Mouse (Mus musculus) cortical plate, adult 2 months (tissue): ENCODE data around the gene Pop4. TPM values are rescaled to one million over a fixed set of nuclear protein-coding genes. Genes with fewer than 3 reads are reported as not detected.

ENCODE experiments used
- H3K27ac ChIP-seq: fragments of 200-500 bp; 2 replicates; pipeline ENCODE4 v1.5.1; 2012; ENCODE audit warnings: low read length, control low read depth, inconsistent platforms; ENCODE audit not compliant: insufficient read depth
- H3K4me1 ChIP-seq: fragments of 200-500 bp; 2 replicates; pipeline ENCODE4 v1.6.1; 2011; ENCODE audit warnings: low read length; ENCODE audit not compliant: control insufficient read depth, insufficient read depth
- H3K4me3 ChIP-seq: fragments of 200-500 bp; 2 replicates; pipeline ENCODE4 v1.5.1; 2011; ENCODE audit warnings: mild to moderate bottlenecking, low read length, control low read depth; ENCODE audit not compliant: insufficient read depth
- CTCF ChIP-seq: fragments of 200-500 bp; IDR thresholded peaks from 2 replicates; pipeline ENCODE4 v1.5.1; 2011; ENCODE audit warnings: mild to moderate bottlenecking, control low read depth, low read length; ENCODE audit not compliant: insufficient read depth; ENCODE audit errors: extremely low read depth
- POLR2A ChIP-seq: fragments of 200-500 bp; IDR thresholded peaks from 2 replicates; pipeline ENCODE4 v1.6.1; 2011; ENCODE audit warnings: mild to moderate bottlenecking, low read length, control low read depth; ENCODE audit not compliant: insufficient read depth; ENCODE audit errors: extremely low read depth
- polyA plus RNA-seq: library from polyadenylated mRNA; depleted of rRNA; stranded (reverse); fragments of >200 nt; gene quantifications from 2 replicates; pipeline ENCODE4 v1.2.3, GENCODE M21; 2012

Pop4 gene
- polyA plus RNA-seq, 1 experiment = 31.7 TPM

DNA sequence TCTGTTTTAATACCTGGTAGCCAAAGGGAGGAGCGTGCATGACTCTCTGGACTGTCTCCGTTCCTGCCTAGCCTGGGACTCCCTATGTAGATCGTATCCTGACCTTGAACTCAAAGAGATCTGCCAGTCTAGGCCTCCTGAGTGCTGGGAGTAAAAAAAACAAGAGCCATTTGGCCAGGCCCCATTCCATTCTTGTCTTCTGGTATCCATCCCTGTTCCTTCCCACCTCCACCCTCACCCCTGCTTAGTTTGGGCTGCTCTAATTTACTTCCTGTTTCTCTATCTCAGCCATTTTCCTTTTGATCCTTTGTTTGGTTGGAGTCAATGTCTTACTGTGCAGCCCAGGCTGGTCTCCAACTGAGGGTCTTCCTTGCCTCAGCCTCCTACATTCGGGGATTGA is 28.8 kb downstream of the Pop4 start:
- no peak overlapping the region for H3K27ac ChIP-seq
- H3K4me3 ChIP-seq = no peak overlapping the region
- TF ChIP-seq POLR2A (no peak), CTCF (no peak)
- no peaks in the 10 kb centered on the region for H3K4me1 ChIP-seq

DNA sequence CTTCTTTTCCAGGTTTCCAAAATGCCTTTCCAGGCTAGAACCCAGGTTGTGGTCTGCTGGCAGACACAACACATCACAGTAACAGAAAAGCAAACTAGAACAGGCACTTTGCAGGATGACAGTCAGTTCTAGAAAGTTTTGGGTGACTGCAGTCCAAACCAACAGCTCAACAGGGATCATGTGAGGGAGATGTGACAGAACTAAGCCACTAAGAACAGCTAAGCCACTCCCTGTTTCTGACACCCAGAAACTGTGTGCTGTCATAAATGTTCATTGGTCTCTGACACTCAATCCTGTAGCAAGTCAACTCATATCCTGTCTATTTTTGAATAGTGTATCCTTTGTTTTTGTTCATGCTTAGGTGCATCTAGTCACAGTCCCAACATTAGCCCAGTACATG is 34.1 kb downstream of the Pop4 start:
- no peak overlapping the region for H3K27ac ChIP-seq
- H3K4me3 ChIP-seq = no peak overlapping the region
- H3K4me1 ChIP-seq = no peaks in the 10 kb centered on the region
- TF ChIP-seq CTCF = no peak
- TF ChIP-seq POLR2A = no peak

DNA sequence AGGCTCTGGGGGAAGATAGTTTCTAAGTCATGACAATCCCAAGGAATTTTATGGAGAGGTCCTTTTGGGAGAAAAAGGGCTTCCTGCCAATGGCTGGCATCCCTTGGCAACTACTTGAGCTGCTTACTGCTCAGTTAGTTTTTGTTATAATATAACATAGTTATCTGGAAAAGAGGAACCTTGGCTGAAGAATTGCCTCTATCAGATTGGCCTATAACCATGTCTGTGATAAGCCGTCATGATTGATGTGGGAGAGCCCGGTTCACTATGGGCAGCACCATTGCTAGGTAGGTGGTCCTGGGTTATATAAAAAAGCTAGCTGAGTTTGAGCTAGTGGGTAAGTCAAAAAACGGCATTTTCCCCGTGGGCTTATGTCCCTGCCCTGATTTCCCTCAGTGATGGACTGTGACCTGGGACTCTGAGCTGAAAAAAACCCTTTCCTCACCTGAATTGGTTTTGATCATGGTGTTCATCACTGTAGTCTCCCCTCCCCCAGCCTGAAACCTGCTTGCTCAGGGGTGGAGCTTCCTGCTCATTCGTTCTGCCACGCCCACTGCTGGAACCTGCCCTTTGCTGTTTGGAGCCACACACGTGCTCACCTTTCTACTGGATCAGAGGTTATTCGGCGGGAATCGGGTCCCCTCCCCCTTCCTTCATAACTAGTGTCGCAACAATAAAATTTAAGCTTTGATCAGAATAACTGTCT is 34.7 kb downstream of the Pop4 start:
- H3K4me3 ChIP-seq = no peak overlapping the region
- H3K4me1 ChIP-seq = no peaks in the 10 kb centered on the region
- no peak overlapping the region for H3K27ac ChIP-seq
- TF ChIP-seq POLR2A (no peak), CTCF (no peak)

DNA sequence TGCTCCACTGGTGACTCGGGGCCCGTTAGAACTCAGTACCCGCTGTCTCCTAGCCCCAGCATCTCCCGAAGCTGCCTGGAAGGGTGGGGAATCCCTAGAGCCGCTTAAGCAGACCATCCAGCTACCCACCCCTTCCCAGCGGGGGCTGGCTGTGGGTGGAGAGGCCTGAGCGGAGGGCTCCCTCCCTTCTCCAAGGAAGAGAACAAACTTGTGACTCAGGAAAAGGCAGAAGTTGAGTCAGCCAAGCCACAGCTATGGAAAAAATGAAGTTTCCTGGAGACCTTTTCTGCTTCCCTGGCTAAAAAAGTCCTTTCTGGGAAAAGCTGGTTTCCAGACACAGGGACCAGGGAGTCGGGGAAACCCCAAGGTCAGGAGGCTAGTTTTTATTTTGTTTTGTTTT is 40.9 kb downstream of the Pop4 start:
- Histone ChIP-seq H3K4me3 (no peak overlapping the region), H3K27ac (no peak overlapping the region), H3K4me1 (no peaks in the 10 kb centered on the region)
- TF ChIP-seq CTCF = no peak
- no peak for TF ChIP-seq POLR2A

DNA sequence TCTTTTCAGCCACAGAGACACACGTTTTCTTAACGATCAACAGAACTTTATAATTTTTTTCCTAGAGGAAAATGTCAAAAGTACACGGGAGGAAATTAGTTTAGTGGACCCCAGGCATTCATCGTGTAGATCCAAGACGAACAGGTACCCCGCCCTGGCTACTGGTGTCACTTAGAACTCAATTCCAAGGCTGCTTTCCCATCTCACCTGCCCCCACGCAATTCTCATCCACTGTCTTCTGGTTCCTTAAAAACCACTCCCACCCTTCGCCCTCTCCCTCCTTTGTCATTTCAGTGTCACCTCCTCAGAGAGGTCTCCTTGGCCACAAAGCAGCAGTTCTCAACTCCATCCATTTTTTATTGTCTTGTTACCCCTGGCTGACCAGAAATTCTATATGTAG is 42.9 kb downstream of the Pop4 start:
- TF ChIP-seq POLR2A (no peak), CTCF (no peak)
- Histone ChIP-seq H3K4me3 (no peak overlapping the region), H3K27ac (no peak overlapping the region), H3K4me1 (no peaks in the 10 kb centered on the region)

DNA sequence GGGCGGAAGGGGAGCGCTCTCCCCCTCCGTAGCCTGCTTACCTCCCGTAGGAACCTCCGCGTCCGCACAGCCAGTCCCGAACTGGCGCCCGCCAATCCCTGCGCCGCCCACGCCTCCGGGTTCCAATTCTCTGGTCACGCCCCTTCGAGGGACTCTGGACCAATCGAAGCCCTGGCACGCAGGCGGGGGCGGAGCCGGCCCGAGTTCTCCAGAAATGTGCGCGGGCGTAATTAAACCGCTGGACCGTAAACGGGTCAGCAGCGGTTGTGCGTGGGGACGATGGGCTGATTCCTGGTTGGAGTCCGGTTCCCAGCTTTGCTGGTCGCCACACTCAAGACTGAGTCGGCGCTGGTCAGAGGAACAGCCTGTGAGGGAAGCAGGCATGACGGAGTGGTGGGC is 43.3 kb downstream of the Pop4 start, which contains the start of gene Plekhf1:
TSS of gene Plekhf1 (minus strand) at position 117 of the 399 bp plus-strand sequence.
- H3K27ac ChIP-seq = peak within 1 kb of the TSS; percentile 22; the same call in 1 of the 2 replicates
- no peaks in the 10 kb centered on the region for H3K4me1 ChIP-seq
- TF ChIP-seq CTCF = no peak
- 0 out of 2 replicates have a peak, but pooled peaks have one; percentile 32 for TF ChIP-seq POLR2A
- H3K4me3 ChIP-seq = peak within 1 kb of the TSS; percentile 40

DNA sequence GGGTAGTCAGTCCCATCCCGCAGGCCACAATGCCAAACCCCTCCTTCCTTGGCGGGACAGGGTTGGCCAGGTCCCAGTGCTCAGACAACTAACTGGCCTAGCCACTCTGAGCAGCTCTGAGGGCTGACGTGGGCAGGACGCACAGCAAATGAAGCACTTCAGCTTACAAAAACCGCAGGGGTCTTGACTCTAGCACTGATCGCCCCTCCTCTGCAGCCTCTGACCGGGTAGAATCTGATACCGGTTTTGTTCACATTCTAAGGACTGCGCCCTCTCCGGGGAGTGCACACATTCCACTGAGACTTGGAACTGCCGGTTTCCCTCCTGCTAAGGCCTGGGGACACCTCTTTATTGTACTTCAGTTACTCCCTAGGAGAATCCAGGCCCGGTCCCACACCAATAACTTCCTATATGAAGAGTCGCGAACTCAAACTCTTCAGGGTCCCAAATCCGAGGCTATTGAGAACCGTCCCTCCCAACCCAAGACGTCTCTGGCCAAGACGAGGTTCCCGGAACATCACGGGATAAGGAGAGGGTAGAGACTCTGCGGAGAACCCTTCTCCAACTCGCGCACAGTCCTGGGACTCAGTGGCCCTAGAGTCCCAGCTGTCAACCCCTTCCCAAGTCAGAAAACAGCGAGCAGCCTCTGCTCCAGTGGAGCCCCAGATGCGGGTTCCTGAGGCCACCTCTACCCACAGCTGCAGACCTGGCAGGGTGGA is 43.9 kb downstream of the Pop4 start:
- Histone ChIP-seq H3K4me1 (no peaks in the 10 kb centered on the region), H3K27ac (peak overlapping the region; percentile 22; the same call in 1 of the 2 replicates), H3K4me3 (peak overlapping the region; percentile 40)
- TF ChIP-seq POLR2A (0 out of 2 replicates have a peak, but pooled peaks have one; percentile 10), CTCF (no peak)

DNA sequence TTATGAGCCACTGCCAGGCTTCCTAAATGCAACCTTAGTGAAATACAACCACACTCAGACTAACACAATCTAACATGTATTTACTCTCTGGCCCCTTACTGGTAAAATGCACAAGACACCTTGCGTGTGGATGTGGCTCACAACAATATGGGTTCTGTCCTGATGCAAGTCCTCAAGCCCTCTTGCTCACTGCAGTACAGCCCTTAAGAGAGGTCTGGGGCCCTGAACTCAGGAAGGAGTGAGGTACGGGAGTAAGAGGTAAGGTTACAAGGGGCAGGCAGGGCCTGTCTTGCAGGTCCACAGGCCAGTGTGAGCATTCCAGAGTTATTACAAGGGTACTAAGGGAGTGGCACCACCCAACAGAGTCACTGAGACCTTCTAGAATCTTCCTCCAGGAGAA is 45.0 kb downstream of the Pop4 start:
- Histone ChIP-seq H3K4me1 (no peaks in the 10 kb centered on the region), H3K4me3 (no peak overlapping the region; the same call in none of the 2 replicates), H3K27ac (no peak overlapping the region)
- TF ChIP-seq CTCF (no peak), POLR2A (no peak)

DNA sequence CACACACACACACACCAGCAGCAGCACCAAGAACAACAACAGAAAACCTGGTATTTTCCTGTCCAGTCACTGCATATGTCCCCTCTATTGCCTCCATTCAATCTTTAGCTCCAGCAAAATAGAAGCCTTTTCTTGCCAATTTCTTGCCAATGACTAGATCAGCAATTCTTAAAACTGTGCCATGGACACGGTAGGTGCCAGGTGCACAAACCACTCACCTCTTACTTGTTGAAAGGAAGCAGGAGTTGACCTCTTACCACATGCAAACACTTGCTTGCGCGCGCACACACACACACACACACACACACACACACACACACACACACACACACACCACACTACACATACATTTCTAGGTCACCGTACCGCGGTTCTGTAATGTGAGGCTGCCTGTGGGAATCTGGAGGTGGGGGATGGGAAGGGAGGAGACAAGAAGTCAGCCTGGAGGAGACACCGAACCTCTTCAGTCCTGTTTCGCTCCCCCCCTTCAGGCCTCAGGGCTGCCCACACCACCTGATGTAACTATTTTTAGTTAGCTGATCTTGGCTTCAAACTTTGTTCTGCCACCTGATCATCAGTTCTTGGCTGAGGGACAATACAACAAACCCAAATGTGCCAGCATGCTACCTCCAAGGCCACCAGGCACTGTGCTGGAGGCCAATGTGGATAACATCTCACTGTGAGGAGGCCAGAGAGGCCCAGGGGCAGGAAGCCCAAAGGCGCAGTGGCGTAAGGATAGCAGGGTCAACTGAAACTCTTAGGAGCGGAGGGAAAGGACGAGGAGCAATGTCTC is 46.5 kb downstream of the Pop4 start:
- H3K4me1 ChIP-seq = no peaks in the 10 kb centered on the region
- TF ChIP-seq CTCF (no peak), POLR2A (no peak)
- H3K4me3 ChIP-seq = no peak overlapping the region
- H3K27ac ChIP-seq = no peak overlapping the region

DNA sequence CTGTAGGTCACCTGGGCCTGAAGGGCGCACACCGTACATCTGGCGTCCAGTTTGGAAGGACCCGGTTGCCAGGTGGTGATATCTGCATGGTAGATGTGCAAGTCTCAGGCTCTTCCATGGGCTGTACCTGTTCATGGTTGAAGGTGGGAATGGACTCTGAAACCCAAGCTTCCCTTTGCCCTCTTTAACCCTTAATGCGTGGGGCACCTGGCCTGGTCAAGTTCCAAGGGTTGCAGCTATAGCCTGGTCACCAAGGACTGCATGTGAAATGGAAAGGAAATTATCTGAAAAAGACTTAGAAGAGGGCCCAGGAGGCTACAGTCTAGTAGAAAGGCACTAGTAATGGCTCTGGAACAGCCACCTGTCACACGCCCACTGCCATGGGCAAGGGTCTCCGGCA is 50.4 kb downstream of the Pop4 start:
- Histone ChIP-seq H3K4me1 (no peaks in the 10 kb centered on the region), H3K4me3 (no peak overlapping the region), H3K27ac (no peak overlapping the region)
- TF ChIP-seq POLR2A (no peak), CTCF (no peak)
